Mouse (Mus musculus) CH12.LX (cell line): Measurements from ENCODE around the gene Hlx.

ENCODE experiments used
- BHLHE40 ChIP-seq: IDR thresholded peaks from 2 replicates; pipeline ENCODE4 v1.6.1; 2011; ENCODE audit warnings: mild to moderate bottlenecking, low read depth, low read length, improper control_type of control experiment
- CTCF ChIP-seq, 2 experiments: IDR thresholded peaks in 1 of 2; conservative IDR thresholded peaks in 1 of 2; 2 replicates each; pipeline ENCODE4 v1.5.1; 2011 to 2012; ENCODE audit warnings: low read depth in 2 of 2, low read length in 2 of 2, improper control_type of control experiment in 1 of 2, inconsistent platforms in 1 of 2, mild to moderate bottlenecking in 1 of 2, moderate library complexity in 1 of 2
- HCFC1 ChIP-seq: IDR thresholded peaks from 2 replicates; pipeline ENCODE4 v1.6.1; 2012; ENCODE audit warnings: low read depth, mild to moderate bottlenecking, inconsistent platforms, low read length, improper control_type of control experiment
- KAT2A ChIP-seq: IDR thresholded peaks from 2 replicates; pipeline ENCODE4 v1.6.1; 2012; ENCODE audit warnings: low read length, improper control_type of control experiment, inconsistent platforms; ENCODE audit not compliant: insufficient replicate concordance
- MAX ChIP-seq: IDR thresholded peaks from 2 replicates; pipeline ENCODE4 v1.6.1; 2011; ENCODE audit warnings: low read length, improper control_type of control experiment
- POLR2A ChIP-seq: IDR thresholded peaks from 2 replicates; pipeline ENCODE4 v1.6.1; 2011; ENCODE audit warnings: low read depth, mild to moderate bottlenecking, improper control_type of control experiment, low read length
- TBP ChIP-seq: conservative IDR thresholded peaks from 2 replicates; pipeline ENCODE4 v1.6.1; 2011; ENCODE audit warnings: low read depth, low read length, improper control_type of control experiment

GRCm38 (mm10) chr1:184677641-184678040 lies 54.8 kb downstream of the Hlx start:
- TF ChIP-seq KAT2A (no peak), POLR2A (no peak), BHLHE40 (no peak), TBP (no peak), MAX (no peak), HCFC1 (no peak), CTCF (conservative IDR thresholded peaks at IDR 0.05 in 1 of 2, IDR thresholded peaks at IDR 0.05 in 1 of 2; ENCODE audit: low read depth in 2 of 2, low read length in 2 of 2) (no peak)
